Mouse (Mus musculus) hematopoietic stem cell, adult 5-6 weeks (primary cell): Measurements from ENCODE around the gene Trpc3. TPM values are rescaled to one million over a fixed set of nuclear protein-coding genes. Genes with fewer than 3 reads are reported as not detected.
"Not testable (repeated sequence)": the region's sequence is repeated elsewhere in the genome, so short reads cannot be mapped to it uniquely, and the experiment has no call there.

Experiments used
- ATAC-seq, 2 experiments: fragments of 125-278 bp in 1 of 2; replicated peaks in 1 of 2; 2 replicates each; pipeline ENCODE4 v1.8.0; 2016 to 2017; ENCODE audit warnings: inconsistent platforms in 2 of 2, mild to moderate bottlenecking in 2 of 2, moderate number of reproducible peaks in 2 of 2, low read depth in 1 of 2, moderate TSS enrichment in 1 of 2; ENCODE audit not compliant: low FRiP score in 2 of 2, poor library complexity in 2 of 2, severe bottlenecking in 2 of 2, insufficient read depth in 1 of 2, low TSS enrichment in 1 of 2
- total RNA-seq: library from RNA; stranded (forward); fragments of 172-1452, 232-1000 nt; gene quantifications from 2 replicates; pipeline ENCODE4 v1.2.3, GENCODE M21; 2017

Trpc3 gene
- total RNA-seq, result not detected in 2 replicates

- peak; percentile 62 to 70 for ATAC-seq
Observed at GRCm38 (mm10) chr3:36689392-36690291, at the start of gene Trpc3. Trpc3 (minus strand) TSS chr3:36690167.

DNA sequence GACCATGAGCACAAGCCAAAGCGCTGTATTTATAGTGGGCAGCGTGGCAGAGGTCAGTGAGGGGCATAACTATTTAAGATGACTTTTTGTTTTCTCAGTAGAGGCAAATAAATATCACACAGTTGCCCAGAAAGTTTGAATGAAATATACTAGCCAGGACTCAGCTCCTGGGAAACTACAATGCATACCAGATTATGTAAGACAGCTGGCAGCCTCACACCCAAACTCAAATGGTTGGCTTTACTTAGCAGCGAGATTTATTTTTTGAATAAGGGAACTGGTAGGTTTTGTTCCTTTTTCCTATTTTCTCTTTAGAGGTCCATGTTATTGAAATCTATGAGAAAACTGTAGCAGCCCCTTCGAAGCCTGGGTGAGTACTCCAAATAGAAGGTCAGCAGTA lies 48.1 kb upstream of the Trpc3 start:
- no peak for ATAC-seq

DNA sequence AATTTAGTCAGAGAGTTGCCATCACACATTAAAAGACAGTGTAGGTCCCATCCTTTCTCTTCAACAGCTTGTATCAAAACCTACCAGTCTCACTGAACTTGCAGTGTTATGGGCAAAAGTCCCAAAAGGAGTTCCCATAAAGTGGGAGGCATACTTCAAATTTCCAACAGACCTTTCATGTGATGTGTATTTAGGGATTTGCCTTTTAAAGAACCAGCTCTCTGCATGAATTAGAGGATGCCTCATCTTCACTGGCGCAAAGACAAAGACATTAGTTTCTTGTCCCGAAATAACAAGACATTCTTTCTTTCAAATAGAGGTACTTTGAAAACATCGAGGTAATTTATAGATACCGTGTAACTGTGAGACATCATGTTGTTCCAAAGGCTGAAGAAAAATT lies 43.1 kb upstream of the Trpc3 start:
- no peak for ATAC-seq

GRCm38 (mm10) chr3:36726545-36726944 lies 36.6 kb upstream of the Trpc3 start:
- no peak for ATAC-seq

- ATAC-seq, result no peak
Observed at GRCm38 (mm10) chr3:36721850-36722249, 31.9 kb upstream of the Trpc3 start.

DNA sequence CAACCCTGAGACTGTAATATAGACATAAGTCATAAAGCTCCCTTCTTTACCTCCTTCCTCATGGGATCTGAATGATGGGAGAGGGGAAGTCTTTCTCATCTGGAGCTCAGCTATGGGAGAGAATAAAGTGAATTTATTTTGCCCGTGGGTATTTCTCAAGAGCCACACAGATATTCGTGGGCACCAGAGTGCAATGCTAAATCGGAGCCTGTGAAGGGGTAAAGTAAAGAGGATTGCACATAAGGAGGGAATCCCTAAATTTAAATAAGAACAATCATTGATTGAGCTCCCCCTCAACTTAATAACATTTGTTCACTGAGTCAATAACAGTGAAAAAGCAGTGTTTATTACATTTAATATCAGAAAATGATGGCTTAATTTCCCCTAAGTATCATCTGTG lies 19.6 kb upstream of the Trpc3 start:
- no peak for ATAC-seq

GRCm38 (mm10) chr3:36690292-36690650 lies 304 bp upstream of the Trpc3 start:
- no peak for ATAC-seq

- ATAC-seq, result peak; percentile 77 to 80
Observed at GRCm38 (mm10) chr3:36688874-36689273, 1.1 kb downstream of the Trpc3 start.

DNA sequence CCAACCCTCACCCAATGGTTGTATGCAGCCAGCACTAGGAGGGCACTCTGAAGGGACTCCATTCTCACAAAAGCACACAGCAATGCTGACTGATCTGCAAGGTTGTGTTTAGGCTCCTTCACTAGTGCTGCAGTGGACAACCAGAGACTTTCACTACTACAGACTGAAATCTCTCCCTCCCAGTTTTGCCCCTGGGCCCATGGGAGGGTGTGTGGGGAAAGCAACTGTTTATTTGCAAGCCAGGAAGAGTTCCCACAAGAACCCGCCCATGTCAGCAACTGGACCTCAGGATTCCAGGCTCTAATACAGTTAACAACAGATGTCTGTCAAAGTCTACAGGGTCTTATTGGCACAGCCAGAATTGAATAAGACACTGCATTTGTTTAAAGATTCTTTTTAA lies 14.1 kb downstream of the Trpc3 start:
- no peak for ATAC-seq

- no peak for ATAC-seq
Observed at GRCm38 (mm10) chr3:36667814-36668213, 22.2 kb downstream of the Trpc3 start.

DNA sequence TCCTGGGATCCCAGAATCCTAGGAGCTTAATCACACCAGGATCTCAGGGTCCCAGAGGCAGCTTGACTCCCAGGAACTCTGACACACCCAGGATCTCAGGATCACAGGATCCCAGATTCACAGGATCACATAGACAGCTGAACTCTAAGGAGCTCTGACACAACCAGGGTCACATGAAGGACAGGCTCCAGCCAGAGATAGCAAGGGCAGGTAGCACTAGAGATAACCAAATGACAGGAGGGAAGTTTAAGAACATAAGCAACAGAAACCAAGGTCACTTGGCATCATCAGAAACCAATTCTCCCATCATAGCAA lies 44.8 kb downstream of the Trpc3 start:
- ATAC-seq, result not testable (repeated sequence)

- ATAC-seq, result no peak
Observed at GRCm38 (mm10) chr3:36644554-36645244, 45.3 kb downstream of the Trpc3 start.

GRCm38 (mm10) chr3:36643354-36643753 lies 46.6 kb downstream of the Trpc3 start:
- no peak for ATAC-seq

DNA sequence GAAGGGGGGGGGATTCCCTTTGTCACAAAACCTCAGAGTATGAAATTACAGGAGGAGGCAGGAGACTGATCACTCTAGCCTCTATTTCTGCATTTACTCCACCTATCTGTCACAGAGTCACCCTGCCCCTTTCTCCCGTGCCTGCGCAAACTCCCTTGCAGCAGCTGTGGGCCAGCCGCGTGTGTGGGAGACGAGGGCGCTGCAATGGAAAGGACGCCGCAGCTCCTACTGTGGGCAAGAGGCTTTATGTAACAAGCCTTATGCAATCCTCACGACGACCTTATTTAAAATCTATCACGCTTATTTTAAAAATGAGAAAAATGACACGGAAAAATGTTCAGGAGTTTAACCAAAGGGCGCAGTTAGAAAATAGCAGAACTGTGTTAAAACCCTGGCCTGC lies 47.2 kb downstream of the Trpc3 start:
- ATAC-seq, result no peak

- ATAC-seq, result no peak
Observed at GRCm38 (mm10) chr3:36640787-36641186, 49.2 kb downstream of the Trpc3 start.

DNA sequence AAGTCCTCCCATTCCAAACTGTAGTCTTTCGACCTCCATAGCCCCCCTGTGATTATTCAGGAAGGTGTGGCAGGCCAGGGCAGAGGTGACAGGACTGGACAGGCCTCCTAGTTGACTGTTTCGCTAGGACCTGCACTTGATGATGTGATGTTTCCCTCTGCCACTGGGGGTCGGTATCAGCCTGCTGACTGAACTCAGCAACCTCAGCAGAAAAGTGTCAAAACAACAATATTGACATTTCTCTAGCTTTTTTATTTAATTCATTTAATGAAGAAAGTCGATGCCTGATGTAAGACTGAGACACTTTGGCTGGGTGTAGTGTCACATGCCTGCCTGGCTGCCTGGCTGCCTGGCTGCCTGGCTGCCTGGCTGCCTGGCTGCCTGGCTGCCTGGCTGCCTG lies 54.5 kb downstream of the Trpc3 start:
- peak in 1 of 2 experiments; percentile 37; a peak in 1 of 4 replicates for ATAC-seq

- ATAC-seq, result peak; percentile 71; a peak in 3 of 4 replicates
Observed at GRCm38 (mm10) chr3:36626803-36627202, 63.2 kb downstream of the Trpc3 start.

DNA sequence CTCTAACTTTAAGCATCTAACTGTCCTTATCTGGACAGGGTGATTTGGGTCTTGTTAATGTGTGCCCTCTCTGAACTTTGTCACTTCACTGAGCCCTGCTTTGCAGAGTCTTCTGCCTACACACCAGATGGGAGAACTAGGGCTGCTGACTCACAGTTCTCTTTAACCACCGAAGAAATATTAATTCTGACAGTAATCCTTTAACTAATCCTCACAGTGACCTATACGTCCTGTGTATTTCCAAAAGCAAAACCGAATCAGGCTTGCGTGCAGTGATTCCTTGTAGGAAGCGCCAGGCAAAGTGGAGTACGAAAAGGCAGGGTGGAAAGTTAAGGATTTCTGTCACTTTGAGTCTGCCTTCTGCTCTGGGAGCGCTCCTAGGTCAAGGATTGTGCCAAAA lies 71.8 kb downstream of the Trpc3 start:
- no peak for ATAC-seq

DNA sequence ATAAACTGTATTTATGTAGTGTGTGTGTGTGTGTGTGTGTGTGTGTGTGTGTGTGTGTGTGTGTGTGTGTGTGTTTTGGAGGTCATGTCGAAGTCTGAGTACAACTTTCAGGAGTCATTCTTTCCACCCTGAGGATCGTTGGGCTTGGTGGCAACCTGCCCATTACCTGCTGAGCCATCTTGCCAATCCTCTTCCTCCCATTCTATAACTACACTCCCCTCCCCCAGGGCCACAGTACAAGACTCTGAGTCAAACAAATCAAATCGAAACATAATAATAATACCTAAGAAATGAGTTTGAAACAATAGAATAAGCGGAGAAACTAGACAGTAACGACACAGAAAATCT lies 76.1 kb downstream of the Trpc3 start:
- ATAC-seq, result no peak
